Mouse (Mus musculus): ENCODE results near the gene Bhlhe40.

GRCm38 (mm10) chr6:108670276-108670675 lies 9.8 kb downstream of the Bhlhe40 start:
- TF ChIP-seq CTCF (conservative IDR thresholded peaks at IDR 0.05; ENCODE audit: insufficient read depth, insufficient read length, low read depth, low read length) (no peak), POLR2A (IDR thresholded peaks at IDR 0.05; ENCODE audit: low read depth, low read length) (no peak)

All from kidney, adult 2 months (tissue).